17 mouse cellular contexts compared by ENCODE assay signal in the genomic region with DNA sequence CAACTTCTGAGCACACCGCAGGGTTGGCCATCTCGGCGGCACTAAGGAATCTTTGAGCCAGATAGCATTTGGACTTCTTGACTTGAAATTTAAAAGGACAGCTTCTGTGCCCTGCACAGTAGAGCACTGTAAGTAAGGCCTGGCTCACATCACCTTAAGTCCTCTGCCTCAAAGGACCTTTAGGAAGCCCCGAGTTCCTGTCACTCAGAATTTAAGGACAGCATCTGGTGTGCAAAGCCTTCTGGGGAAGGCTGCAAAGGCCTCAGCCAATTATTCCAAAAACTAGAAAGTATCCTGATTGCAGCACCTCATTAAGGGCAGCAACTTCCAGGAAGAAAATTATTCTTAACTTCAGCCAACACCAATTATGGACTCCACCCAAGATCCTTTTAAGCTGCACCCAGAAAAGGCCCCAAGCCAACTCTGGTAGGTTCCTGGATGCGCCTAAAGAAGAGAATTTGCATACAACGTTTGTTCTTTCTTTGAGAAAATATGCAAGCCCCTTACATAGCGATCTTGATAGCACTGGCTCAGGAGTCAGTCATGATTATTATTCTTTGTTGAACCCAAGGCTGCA. TPM values are rescaled to one million over a fixed set of nuclear protein-coding genes. Genes with fewer than 3 reads are reported as not detected.
"Had no signal": no experiment of that assay in that cellular context is flagged by ENCODE, and none has a peak within 500 bp of the region (broad histone marks: within the 10 kb centered on the region; RNA-seq: fewer than 3 reads in every experiment).

No protein-coding gene starts in this region.

- H3K36me3 ChIP-seq: midbrain, embryonic 10.5 days; neural tube, embryonic 13.5 days; stomach, embryonic 15.5 days had no signal

- DNase-seq: kidney, adult 18-20 months; kidney, postnatal 10 days; kidney, postnatal 4 days; lung, adult 18-20 months; midbrain, embryonic 14.5 days; retina, postnatal 1 day; right cerebral cortex, postnatal 4 days; spleen, adult 18-20 months; thymus, postnatal 4 days had no signal

- H3K4me3 ChIP-seq: layer of hippocampus, adult 2 months; left cerebral cortex, adult 2 months; midbrain, embryonic 10.5 days; neural tube, embryonic 13.5 days; stomach, embryonic 15.5 days had no signal

- H3K27ac ChIP-seq: layer of hippocampus, adult 2 months; left cerebral cortex, adult 2 months; liver, embryonic 14.5 days; midbrain, embryonic 10.5 days; neural tube, embryonic 13.5 days; stomach, embryonic 15.5 days had no signal

- H3K4me1 ChIP-seq: midbrain, embryonic 10.5 days; neural tube, embryonic 13.5 days; stomach, embryonic 15.5 days had no signal

- H3K4me2 ChIP-seq: neural tube, embryonic 13.5 days; stomach, embryonic 15.5 days had no signal

- H3K9ac ChIP-seq: liver, embryonic 14.5 days; neural tube, embryonic 13.5 days; stomach, embryonic 15.5 days had no signal

- H3K27me3 ChIP-seq: neural tube, embryonic 13.5 days; stomach, embryonic 15.5 days had no signal

- H3K9me3 ChIP-seq: neural tube, embryonic 13.5 days; stomach, embryonic 15.5 days had no signal

RNA-seq across cellular contexts. Expression of a gene that starts 5.8 kb away (rescaled TPM):
- total RNA-seq: liver, adult 2 months; megakaryocyte, adult 5-6 weeks had no signal
- polyA plus RNA-seq: liver, adult 2 months had no signal
